Mouse (Mus musculus): Measurements from ENCODE around the gene 4933415A04Rik. TPM values are rescaled to one million over a fixed set of nuclear protein-coding genes. Genes with fewer than 3 reads are reported as not detected.

The 4933415A04Rik gene
- polyA plus RNA-seq, 1 experiment: 0.30 TPM

DNA sequence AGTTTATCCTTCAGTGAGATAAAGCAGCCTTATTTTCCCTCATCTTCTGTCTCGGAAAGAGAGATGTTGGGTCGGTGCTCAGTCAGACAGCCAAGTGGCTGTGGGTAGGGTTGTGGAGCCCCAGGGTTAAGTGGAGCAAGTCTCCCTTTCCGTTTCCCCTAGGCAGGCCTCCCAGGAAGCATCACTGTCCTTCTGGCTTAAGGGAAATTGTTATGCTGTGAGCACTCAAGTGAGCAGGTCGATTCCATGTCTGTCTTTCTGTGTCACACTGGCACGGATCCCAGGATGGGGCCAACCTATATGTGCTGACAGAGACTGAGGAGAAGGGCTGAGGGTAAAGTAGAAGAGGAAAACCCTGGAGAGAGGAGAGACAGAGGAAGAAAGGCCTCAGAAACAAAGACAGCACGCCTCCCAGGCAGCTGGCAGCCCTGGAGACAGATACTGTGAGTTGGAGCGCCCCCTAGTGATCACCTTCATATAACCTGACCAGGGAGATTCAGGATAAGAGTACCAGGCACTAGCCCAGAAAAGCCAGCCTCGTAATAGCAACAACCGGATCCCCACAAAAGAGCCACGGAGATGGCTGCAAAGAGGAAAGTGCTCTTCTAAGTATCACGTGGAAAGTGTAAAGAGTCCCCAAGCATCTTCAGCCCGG is 26.1 kb downstream of the 4933415A04Rik start:
- WGBS: 27% methylated on average over 12 of the region's 12 CpGs
- peak; percentile 85 for DNase-seq
- TF ChIP-seq CTCF (conservative IDR thresholded peaks at IDR 0.05; ENCODE audit: insufficient read depth, insufficient read length, low read depth, low read length) (peak; percentile 79), POLR2A (IDR thresholded peaks at IDR 0.05; ENCODE audit: low read depth, low read length) (no peak)
- no peaks in the 10 kb centered on the region for H3K36me3 ChIP-seq (ENCODE audit: control insufficient read depth, insufficient read depth, low read length)
- no peaks in the 10 kb centered on the region for H3K27me3 ChIP-seq (replicated peaks; ENCODE audit: control insufficient read depth, insufficient read depth, low read length)
- H3K4me3 ChIP-seq (ENCODE audit: insufficient read depth, low read depth, low read length): no peak overlapping the region
- H3K4me1 ChIP-seq (ENCODE audit: control insufficient read depth, insufficient read depth, low read length): no peaks in the 10 kb centered on the region
- H3K27ac ChIP-seq (ENCODE audit: insufficient read depth, low read depth, low read length): no peak overlapping the region

- H3K4me1 ChIP-seq (ENCODE audit: control insufficient read depth, insufficient read depth, low read length): peaks cover 6% of the 10 kb centered on the region; the same call in 1 of the 2 replicates
- WGBS: 84% methylated on average over 5 of the region's 5 CpGs
- no peaks in the 10 kb centered on the region for H3K36me3 ChIP-seq (ENCODE audit: control insufficient read depth, insufficient read depth, low read length)
- H3K4me3 ChIP-seq (ENCODE audit: insufficient read depth, low read depth, low read length): no peak overlapping the region
- no peak overlapping the region for H3K27ac ChIP-seq (ENCODE audit: insufficient read depth, low read depth, low read length)
- DNase-seq: no peak
- no peaks in the 10 kb centered on the region for H3K27me3 ChIP-seq (replicated peaks; ENCODE audit: control insufficient read depth, insufficient read depth, low read length)
- TF ChIP-seq CTCF (conservative IDR thresholded peaks at IDR 0.05; ENCODE audit: insufficient read depth, insufficient read length, low read depth, low read length): no peak
- no peak for TF ChIP-seq POLR2A (IDR thresholded peaks at IDR 0.05; ENCODE audit: low read depth, low read length)
Measured at GRCm38 (mm10) chr11:43617924-43618323, 31.1 kb downstream of the 4933415A04Rik start.

- Histone ChIP-seq H3K27ac (ENCODE audit: insufficient read depth, low read depth, low read length) (no peak overlapping the region), H3K36me3 (ENCODE audit: control insufficient read depth, insufficient read depth, low read length) (no peaks in the 10 kb centered on the region), H3K4me1 (ENCODE audit: control insufficient read depth, insufficient read depth, low read length) (peaks cover 6% of the 10 kb centered on the region; the same call in 1 of the 2 replicates), H3K27me3 (replicated peaks; ENCODE audit: control insufficient read depth, insufficient read depth, low read length) (no peaks in the 10 kb centered on the region), H3K4me3 (ENCODE audit: insufficient read depth, low read depth, low read length) (no peak overlapping the region)
- TF ChIP-seq CTCF (conservative IDR thresholded peaks at IDR 0.05; ENCODE audit: insufficient read depth, insufficient read length, low read depth, low read length): no peak
- no peak for TF ChIP-seq POLR2A (IDR thresholded peaks at IDR 0.05; ENCODE audit: low read depth, low read length)
- no peak for DNase-seq
- WGBS: 88% methylated on average over 7 of the region's 7 CpGs
Measured at GRCm38 (mm10) chr11:43618403-43618802, 31.6 kb downstream of the 4933415A04Rik start.

- H3K4me3 ChIP-seq (ENCODE audit: insufficient read depth, low read depth, low read length): no peak overlapping the region
- no peak for TF ChIP-seq POLR2A (IDR thresholded peaks at IDR 0.05; ENCODE audit: low read depth, low read length)
- TF ChIP-seq CTCF (conservative IDR thresholded peaks at IDR 0.05; ENCODE audit: insufficient read depth, insufficient read length, low read depth, low read length): no peak
- no peaks in the 10 kb centered on the region for H3K27me3 ChIP-seq (replicated peaks; ENCODE audit: control insufficient read depth, insufficient read depth, low read length)
- H3K27ac ChIP-seq (ENCODE audit: insufficient read depth, low read depth, low read length): peak overlapping the region; percentile 52; the same call in 1 of the 2 replicates
- H3K4me1 ChIP-seq (ENCODE audit: control insufficient read depth, insufficient read depth, low read length): peaks cover 7% of the 10 kb centered on the region
- H3K36me3 ChIP-seq (ENCODE audit: control insufficient read depth, insufficient read depth, low read length): no peaks in the 10 kb centered on the region
- peak; percentile 91 for DNase-seq
- 47% methylated on average over 5 of the region's 5 CpGs for WGBS
Measured at GRCm38 (mm10) chr11:43621769-43622168, 34.9 kb downstream of the 4933415A04Rik start.

GRCm38 (mm10) chr11:43624341-43624740 is 37.5 kb downstream of the 4933415A04Rik start:
- DNase-seq: peak; percentile 64
- Histone ChIP-seq H3K4me3 (ENCODE audit: insufficient read depth, low read depth, low read length) (no peak overlapping the region), H3K27me3 (replicated peaks; ENCODE audit: control insufficient read depth, insufficient read depth, low read length) (no peaks in the 10 kb centered on the region), H3K27ac (ENCODE audit: insufficient read depth, low read depth, low read length) (no peak overlapping the region), H3K4me1 (ENCODE audit: control insufficient read depth, insufficient read depth, low read length) (peaks cover 14% of the 10 kb centered on the region), H3K36me3 (ENCODE audit: control insufficient read depth, insufficient read depth, low read length) (no peaks in the 10 kb centered on the region)
- WGBS: 95% methylated on average over 1 of the region's 1 CpGs
- TF ChIP-seq CTCF (conservative IDR thresholded peaks at IDR 0.05; ENCODE audit: insufficient read depth, insufficient read length, low read depth, low read length): no peak
- TF ChIP-seq POLR2A (IDR thresholded peaks at IDR 0.05; ENCODE audit: low read depth, low read length): no peak

GRCm38 (mm10) chr11:43626300-43626926 is 39.6 kb downstream of the 4933415A04Rik start:
- Histone ChIP-seq H3K4me3 (ENCODE audit: insufficient read depth, low read depth, low read length) (peak overlapping the region; percentile 5; the same call in 1 of the 2 replicates), H3K36me3 (ENCODE audit: control insufficient read depth, insufficient read depth, low read length) (no peaks in the 10 kb centered on the region), H3K4me1 (ENCODE audit: control insufficient read depth, insufficient read depth, low read length) (peaks cover 19% of the 10 kb centered on the region), H3K27me3 (replicated peaks; ENCODE audit: control insufficient read depth, insufficient read depth, low read length) (no peaks in the 10 kb centered on the region), H3K27ac (ENCODE audit: insufficient read depth, low read depth, low read length) (peak overlapping the region; percentile 85)
- no peak for TF ChIP-seq CTCF (conservative IDR thresholded peaks at IDR 0.05; ENCODE audit: insufficient read depth, insufficient read length, low read depth, low read length)
- TF ChIP-seq POLR2A (IDR thresholded peaks at IDR 0.05; ENCODE audit: low read depth, low read length): peak; percentile 7
- 12% methylated on average over 12 of the region's 12 CpGs for WGBS
- peak; percentile 94 for DNase-seq

GRCm38 (mm10) chr11:43626927-43627645 is 40.2 kb downstream of the 4933415A04Rik start:
- DNase-seq: no peak

More at GRCm38 (mm10) chr11:43626927-43627645, 40.2 kb downstream of the 4933415A04Rik start:
- no peaks in the 10 kb centered on the region for H3K36me3 ChIP-seq (ENCODE audit: control insufficient read depth, insufficient read depth, low read length)
- H3K4me1 ChIP-seq (ENCODE audit: control insufficient read depth, insufficient read depth, low read length): peaks cover 21% of the 10 kb centered on the region
- 44% methylated on average over 18 of the region's 18 CpGs for WGBS
- H3K27me3 ChIP-seq (replicated peaks; ENCODE audit: control insufficient read depth, insufficient read depth, low read length): no peaks in the 10 kb centered on the region
- 0 out of 2 replicates have a peak overlapping the region, but pooled peaks have one; percentile 4 for H3K27ac ChIP-seq (ENCODE audit: insufficient read depth, low read depth, low read length)
- H3K4me3 ChIP-seq (ENCODE audit: insufficient read depth, low read depth, low read length): no peak overlapping the region
- TF ChIP-seq POLR2A (IDR thresholded peaks at IDR 0.05; ENCODE audit: low read depth, low read length) (no peak), CTCF (conservative IDR thresholded peaks at IDR 0.05; ENCODE audit: insufficient read depth, insufficient read length, low read depth, low read length) (no peak)

All from kidney, adult 2 months (tissue).